Mouse (Mus musculus): ENCODE results near the gene Rnf7. TPM values are rescaled to one million over a fixed set of nuclear protein-coding genes. Genes with fewer than 3 reads are reported as not detected.

Gene Rnf7
- total RNA-seq, 2 experiments from 2014 or later, result 81.0 to 94.0 TPM

Other genes starting within 250 kb of the Rnf7 start
- 10 to 100 TPM; 77.6 to 81.1 TPM for gene Atp1b3, start 114.2 kb downstream of the Rnf7 start, total RNA-seq (2021)
- gene Gm28729, start 46.6 kb upstream of the Rnf7 start, total RNA-seq (2021), result not detected
- gene Rasa2, start 152.9 kb upstream of the Rnf7 start, total RNA-seq (2021), result 1 to 10 TPM; 9.3 to 9.7 TPM

All from heart, postnatal 4 days (tissue).